Mouse (Mus musculus) erythroblast, embryonic 14.5 days (primary cell): Measurements from ENCODE around the gene Fbxl18.

ENCODE experiments used
- GATA1 ChIP-seq: IDR thresholded peaks from 2 replicates; pipeline ENCODE4 v1.6.1; 2012; ENCODE audit warnings: low read length, inconsistent platforms, mixed read lengths
- TAL1 ChIP-seq: IDR thresholded peaks from 3 replicates; pipeline ENCODE4 v1.6.1; 2012; ENCODE audit warnings: low read length, inconsistent platforms, mixed read lengths

DNA sequence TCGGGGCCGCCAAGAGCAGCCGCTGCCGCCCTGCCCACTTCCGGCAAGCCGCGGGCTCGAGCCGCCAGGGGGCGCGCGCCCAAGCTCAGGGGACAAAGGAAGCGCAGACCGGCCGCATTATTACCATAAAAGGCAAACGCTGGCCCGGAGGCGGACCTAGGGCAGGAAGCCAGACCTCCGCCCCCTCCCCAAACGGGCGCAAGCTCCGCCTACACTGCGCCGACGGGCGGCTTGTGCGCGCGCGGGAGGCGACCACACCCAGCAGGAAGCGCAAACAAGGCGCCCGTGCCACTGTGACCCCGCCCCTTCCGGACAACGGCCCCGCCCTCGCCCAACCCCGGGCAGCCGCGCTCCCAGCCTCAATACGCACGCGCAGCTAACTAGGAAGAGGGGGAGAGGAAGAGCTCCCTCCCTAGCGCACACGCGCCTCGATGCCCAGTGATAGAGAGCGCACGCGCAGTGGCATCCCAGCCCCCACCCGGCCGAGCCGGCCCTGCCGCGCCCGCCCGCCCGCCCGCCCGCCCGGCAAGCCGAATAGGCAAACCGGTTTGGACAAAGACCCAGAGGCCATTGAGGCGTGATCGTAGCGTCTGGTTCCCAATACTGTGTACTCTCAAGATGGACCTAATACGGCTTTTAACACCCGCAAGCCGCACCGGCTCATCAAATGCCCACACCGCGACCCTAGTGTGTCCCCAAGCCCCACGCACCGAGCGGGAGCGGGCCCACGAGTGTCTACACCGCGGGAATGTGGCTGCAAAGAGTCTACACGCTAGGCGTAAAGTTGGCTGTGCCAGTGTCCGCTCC, 10.7 kb upstream of the Fbxl18 start:
- TF ChIP-seq GATA1 (no peak), TAL1 (no peak)
